Mouse (Mus musculus): ENCODE results near the gene Slc45a3.

GRCm38 (mm10) chr1:132032172-132032571, 69.4 kb downstream of the Slc45a3 start:
- no peak for TF ChIP-seq POLR2A (IDR thresholded peaks at IDR 0.05; ENCODE audit: borderline replicate concordance, insufficient read depth, low read length)
- TF ChIP-seq CTCF (IDR thresholded peaks at IDR 0.05; ENCODE audit: borderline replicate concordance, insufficient read depth, low read depth, low read length): no peak
